Mouse (Mus musculus): ENCODE results near the gene Psmd2. TPM values are rescaled to one million over a fixed set of nuclear protein-coding genes. Genes with fewer than 3 reads are reported as not detected.

Gene Psmd2
- polyA plus RNA-seq, 1 experiment from 2014 or later = 427 TPM

DNA sequence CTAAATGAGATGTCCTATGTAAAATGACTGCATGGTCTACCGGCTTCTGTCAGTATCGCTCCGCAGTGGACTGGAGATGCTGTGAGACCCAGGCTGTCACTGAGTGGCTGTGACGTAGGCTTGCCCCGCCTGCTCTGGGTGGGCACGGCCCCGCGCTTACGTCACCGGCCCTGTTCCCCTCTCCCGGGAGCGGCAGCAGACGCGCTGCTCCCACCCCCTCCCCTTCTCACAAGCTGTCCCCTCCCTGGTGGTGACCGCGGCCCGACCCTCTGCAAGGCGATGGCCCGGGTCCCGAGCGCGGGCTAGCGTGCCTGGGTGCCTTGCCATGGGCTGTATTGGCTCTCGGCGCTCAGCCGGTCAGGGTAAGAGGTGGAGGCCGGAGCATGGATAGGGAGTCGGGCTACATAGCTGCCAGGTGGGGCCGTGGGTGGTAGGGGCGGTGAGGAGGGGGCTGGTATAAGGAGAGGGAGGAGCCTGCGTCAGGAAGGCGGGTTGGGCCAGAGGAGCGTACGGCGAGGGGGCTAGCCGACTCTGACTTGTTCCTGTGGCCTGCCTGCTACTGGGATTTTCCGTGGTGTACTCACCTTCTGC is 41.8 kb downstream of the Psmd2 start, which contains the start of gene Fam131a:
TSS of gene Fam131a (plus strand) at position 131 of the 591 bp plus-strand sequence.
- Histone ChIP-seq H3K4me3 (ENCODE audit: low read depth, low read length) (peak within 1 kb of the TSS; percentile 41), H3K27ac (ENCODE audit: low read depth, low read length) (peak within 1 kb of the TSS; percentile 80), H3K27me3 (ENCODE audit: control insufficient read depth, insufficient read depth, low read length) (no peaks in the 10 kb centered on the region), H3K4me2 (replicated peaks; ENCODE audit: low read depth, low read length) (peak within 1 kb of the TSS; percentile 72), H3K36me3 (ENCODE audit: control insufficient read depth, insufficient read depth, low read length) (peaks cover 9% of the 10 kb centered on the region), H3K9me3 (ENCODE audit: control insufficient read depth, low read length) (no peaks in the 10 kb centered on the region), H3K4me1 (replicated peaks; ENCODE audit: control insufficient read depth, insufficient read depth, low read length) (peaks cover 9% of the 10 kb centered on the region), H3K9ac (ENCODE audit: low read depth, low read length) (peak within 1 kb of the TSS; percentile 52)
- under 1% methylated on average over 33 of the region's 37 CpGs for WGBS
- DNase-seq (ENCODE audit: low spot score) = peak; percentile 95
- ATAC-seq (ENCODE audit: low FRiP score) = peak; percentile 95

DNA sequence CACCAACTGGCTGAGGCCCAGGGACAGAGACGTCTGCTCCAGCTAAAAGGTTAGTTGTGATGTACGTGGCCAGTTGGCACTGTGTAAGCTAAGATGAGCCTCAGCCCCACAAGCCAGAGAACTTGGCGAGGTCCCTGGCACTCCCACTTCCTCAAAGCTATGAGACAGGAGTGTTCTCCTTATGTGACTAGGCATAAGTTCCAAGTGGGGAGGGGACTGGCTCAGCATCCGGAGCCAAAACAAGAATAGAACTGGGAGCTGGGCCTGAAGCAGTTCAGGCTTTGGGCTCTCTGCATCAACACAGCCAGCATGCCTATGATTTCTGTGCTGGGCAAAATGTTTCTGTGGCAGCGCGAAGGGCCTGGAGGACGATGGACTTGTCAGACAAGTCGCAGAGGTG is 43.3 kb downstream of the Psmd2 start:
- Histone ChIP-seq H3K27ac (ENCODE audit: low read depth, low read length) (no peak overlapping the region), H3K9me3 (ENCODE audit: control insufficient read depth, low read length) (no peaks in the 10 kb centered on the region), H3K4me2 (replicated peaks; ENCODE audit: low read depth, low read length) (no peak overlapping the region), H3K4me3 (ENCODE audit: low read depth, low read length) (no peak overlapping the region), H3K4me1 (replicated peaks; ENCODE audit: control insufficient read depth, insufficient read depth, low read length) (peaks cover 9% of the 10 kb centered on the region), H3K9ac (ENCODE audit: low read depth, low read length) (no peak overlapping the region), H3K27me3 (ENCODE audit: control insufficient read depth, insufficient read depth, low read length) (no peaks in the 10 kb centered on the region), H3K36me3 (ENCODE audit: control insufficient read depth, insufficient read depth, low read length) (no peaks in the 10 kb centered on the region)
- DNase-seq (ENCODE audit: low spot score) = no peak
- ATAC-seq (ENCODE audit: low FRiP score) = no peak
- 77% methylated on average over 8 of the region's 8 CpGs for WGBS

DNA sequence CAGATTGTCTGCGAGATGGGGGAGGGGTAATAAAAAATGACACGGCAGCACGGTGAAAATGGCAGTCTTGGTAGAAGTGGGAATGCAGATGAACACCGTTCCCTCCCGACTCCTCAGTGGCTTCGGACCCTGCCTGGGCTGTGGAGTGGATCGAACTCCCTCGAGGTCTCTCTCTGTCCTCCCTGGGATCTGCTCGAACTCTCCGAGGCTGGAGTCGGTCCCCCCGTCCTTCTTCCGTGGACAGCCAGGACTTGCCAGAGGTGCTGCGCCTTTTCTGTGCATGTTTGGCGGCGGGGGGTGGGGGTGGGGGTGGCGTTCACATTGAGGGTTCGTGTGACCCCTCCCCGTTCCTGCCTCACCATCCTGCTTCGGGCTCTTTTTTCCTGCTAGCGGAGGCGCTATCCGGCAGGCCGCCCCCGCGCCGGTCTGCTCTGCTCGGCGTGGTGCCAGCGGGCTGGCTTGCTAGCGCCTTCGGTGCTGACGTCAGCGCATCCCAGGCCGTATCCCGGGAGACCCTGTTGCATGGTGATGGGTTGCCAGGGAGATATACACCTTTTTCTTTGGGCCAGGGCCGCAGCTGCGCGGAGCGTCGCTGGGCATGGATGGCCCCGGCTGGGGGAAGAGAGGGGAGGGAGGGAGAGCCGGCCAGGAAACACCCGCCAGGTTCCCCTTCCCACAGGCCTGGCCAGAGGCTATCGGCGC is 44.3 kb downstream of the Psmd2 start:
- Histone ChIP-seq H3K36me3 (ENCODE audit: control insufficient read depth, insufficient read depth, low read length) (no peaks in the 10 kb centered on the region), H3K4me2 (replicated peaks; ENCODE audit: low read depth, low read length) (peak overlapping the region; percentile 53), H3K27ac (ENCODE audit: low read depth, low read length) (peak overlapping the region; percentile 47), H3K9ac (ENCODE audit: low read depth, low read length) (peak overlapping the region; percentile 48), H3K27me3 (ENCODE audit: control insufficient read depth, insufficient read depth, low read length) (no peaks in the 10 kb centered on the region), H3K9me3 (ENCODE audit: control insufficient read depth, low read length) (no peaks in the 10 kb centered on the region), H3K4me3 (ENCODE audit: low read depth, low read length) (peak overlapping the region; percentile 26), H3K4me1 (replicated peaks; ENCODE audit: control insufficient read depth, insufficient read depth, low read length) (peaks cover 9% of the 10 kb centered on the region)
- ATAC-seq (ENCODE audit: low FRiP score) = peak; percentile 75
- 3% methylated on average over 46 of the region's 46 CpGs for WGBS
- peak; percentile 92 for DNase-seq (ENCODE audit: low spot score)

DNA sequence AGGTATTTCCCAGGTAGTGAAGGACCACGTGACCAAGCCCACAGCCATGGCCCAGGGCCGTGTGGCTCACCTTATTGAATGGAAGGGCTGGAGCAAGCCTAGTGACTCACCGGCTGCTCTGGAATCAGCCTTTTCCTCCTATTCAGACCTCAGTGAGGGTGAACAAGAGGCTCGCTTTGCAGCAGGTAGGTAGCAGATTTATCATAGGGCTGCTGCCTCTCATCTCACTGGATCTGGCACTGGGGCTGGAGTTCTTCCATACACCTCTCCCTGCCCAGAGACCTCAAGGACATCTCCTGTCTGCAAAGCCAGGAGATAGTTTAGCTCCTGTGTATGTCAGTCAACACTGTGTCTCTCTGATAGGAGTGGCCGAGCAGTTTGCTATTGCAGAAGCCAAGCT is 47.8 kb downstream of the Psmd2 start:
- H3K9ac ChIP-seq (ENCODE audit: low read depth, low read length) = no peak overlapping the region
- WGBS = 78% methylated on average over 5 of the region's 5 CpGs
- peaks cover 18% of the 10 kb centered on the region for H3K4me1 ChIP-seq (replicated peaks; ENCODE audit: control insufficient read depth, insufficient read depth, low read length)
- ATAC-seq (ENCODE audit: low FRiP score) (no peak), DNase-seq (ENCODE audit: low spot score) (no peak)
- H3K27me3 ChIP-seq (ENCODE audit: control insufficient read depth, insufficient read depth, low read length) = no peaks in the 10 kb centered on the region
- no peak overlapping the region for H3K27ac ChIP-seq (ENCODE audit: low read depth, low read length)
- H3K36me3 ChIP-seq (ENCODE audit: control insufficient read depth, insufficient read depth, low read length) = no peaks in the 10 kb centered on the region
- no peaks in the 10 kb centered on the region for H3K9me3 ChIP-seq (ENCODE audit: control insufficient read depth, low read length)
- H3K4me3 ChIP-seq (ENCODE audit: low read depth, low read length) = no peak overlapping the region
- H3K4me2 ChIP-seq (replicated peaks; ENCODE audit: low read depth, low read length) = no peak overlapping the region

DNA sequence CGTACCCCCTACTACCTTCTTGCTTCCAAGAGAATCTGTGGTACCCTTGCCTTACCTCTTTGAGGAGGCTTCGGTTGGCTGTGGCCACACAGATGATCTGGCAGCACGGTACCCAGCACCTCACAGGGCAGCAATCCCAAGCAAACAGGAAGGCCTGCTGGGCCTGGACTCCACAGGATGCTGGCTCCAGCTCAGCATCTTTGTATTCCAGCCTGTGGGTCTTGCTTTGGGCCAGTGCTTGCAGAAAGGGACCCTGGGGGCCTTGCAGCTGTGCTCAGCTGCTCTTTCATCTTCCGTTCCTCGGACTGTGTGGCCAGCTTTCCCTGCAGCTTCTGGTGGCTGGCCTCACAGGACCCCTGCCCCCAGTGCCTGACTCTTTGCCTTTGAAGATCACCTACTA is 48.6 kb downstream of the Psmd2 start:
- Histone ChIP-seq H3K9ac (ENCODE audit: low read depth, low read length) (no peak overlapping the region), H3K36me3 (ENCODE audit: control insufficient read depth, insufficient read depth, low read length) (no peaks in the 10 kb centered on the region), H3K27me3 (ENCODE audit: control insufficient read depth, insufficient read depth, low read length) (no peaks in the 10 kb centered on the region), H3K9me3 (ENCODE audit: control insufficient read depth, low read length) (no peaks in the 10 kb centered on the region), H3K4me3 (ENCODE audit: low read depth, low read length) (no peak overlapping the region), H3K4me1 (replicated peaks; ENCODE audit: control insufficient read depth, insufficient read depth, low read length) (peaks cover 18% of the 10 kb centered on the region), H3K4me2 (replicated peaks; ENCODE audit: low read depth, low read length) (no peak overlapping the region), H3K27ac (ENCODE audit: low read depth, low read length) (no peak overlapping the region)
- 32% methylated on average over 5 of the region's 5 CpGs for WGBS
- ATAC-seq (ENCODE audit: low FRiP score) = no peak
- no peak for DNase-seq (ENCODE audit: low spot score)

DNA sequence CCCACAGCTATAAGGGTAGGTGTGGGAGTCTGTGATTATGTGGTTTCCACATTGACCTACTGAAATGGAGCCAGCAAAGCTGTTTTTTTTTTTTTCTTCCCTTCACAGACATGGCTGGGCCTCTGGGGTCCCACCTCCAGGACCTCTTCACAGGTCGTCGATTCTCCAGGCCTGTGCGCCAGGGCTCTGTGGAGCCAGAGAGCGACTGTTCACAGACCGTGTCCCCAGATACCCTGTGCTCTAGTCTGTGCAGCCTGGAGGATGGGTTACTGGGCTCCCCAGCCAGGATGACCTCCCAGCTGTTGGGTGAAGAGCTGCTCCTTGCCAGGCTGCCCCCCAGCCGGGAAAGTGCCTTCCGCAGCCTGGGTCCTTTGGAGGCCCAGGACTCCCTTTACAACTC is 49.9 kb downstream of the Psmd2 start:
- Histone ChIP-seq H3K27me3 (ENCODE audit: control insufficient read depth, insufficient read depth, low read length) (no peaks in the 10 kb centered on the region), H3K4me3 (ENCODE audit: low read depth, low read length) (no peak overlapping the region), H3K9ac (ENCODE audit: low read depth, low read length) (peak overlapping the region; percentile 41; the same call in 1 of the 2 replicates), H3K4me1 (replicated peaks; ENCODE audit: control insufficient read depth, insufficient read depth, low read length) (peaks cover 16% of the 10 kb centered on the region), H3K4me2 (replicated peaks; ENCODE audit: low read depth, low read length) (no peak overlapping the region), H3K9me3 (ENCODE audit: control insufficient read depth, low read length) (no peaks in the 10 kb centered on the region), H3K36me3 (ENCODE audit: control insufficient read depth, insufficient read depth, low read length) (no peaks in the 10 kb centered on the region), H3K27ac (ENCODE audit: low read depth, low read length) (peak overlapping the region; percentile 63)
- 46% methylated on average over 7 of the region's 7 CpGs for WGBS
- no peak for DNase-seq (ENCODE audit: low spot score)
- ATAC-seq (ENCODE audit: low FRiP score) = peak; percentile 15; the same call in 1 of the 2 replicates

DNA sequence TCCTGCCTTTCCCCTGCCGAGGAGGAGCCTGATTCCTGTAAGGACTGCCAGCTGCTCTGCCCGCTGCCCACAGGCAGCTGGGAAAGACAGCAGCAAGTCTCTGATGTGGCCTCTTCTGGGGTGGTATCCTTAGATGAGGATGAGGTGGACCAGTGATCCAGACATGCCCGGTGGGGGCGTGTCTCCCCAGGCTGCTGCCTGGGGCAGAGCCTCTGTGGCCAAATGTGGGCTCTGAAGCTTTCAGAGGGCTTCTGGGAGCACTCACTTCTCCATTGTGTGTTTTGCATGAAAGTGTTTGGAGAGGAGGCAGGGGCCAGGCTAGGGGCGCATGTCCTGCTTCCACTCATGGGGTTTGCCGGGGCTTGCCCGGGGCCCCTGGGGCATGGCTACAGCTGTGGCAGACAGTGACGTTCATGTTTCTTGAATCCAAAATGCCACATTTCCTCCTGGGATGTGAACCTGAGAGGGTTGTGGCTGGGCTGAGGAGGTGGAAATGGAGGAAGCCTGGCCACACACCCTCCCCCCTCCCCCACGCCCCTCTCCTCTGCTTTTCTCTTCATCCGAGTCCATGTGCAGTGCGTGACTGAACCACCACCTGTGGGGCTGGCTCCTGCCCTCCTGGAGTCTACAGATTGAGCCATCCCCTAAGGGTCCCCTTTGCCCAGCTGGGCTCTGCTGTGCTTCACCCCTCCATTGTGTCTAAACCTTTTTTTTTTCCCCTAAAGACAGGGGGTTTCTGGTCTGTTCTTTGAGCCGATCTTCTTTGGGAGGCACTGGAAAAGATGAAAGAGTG is 50.5 kb downstream of the Psmd2 start:
- Histone ChIP-seq H3K36me3 (ENCODE audit: control insufficient read depth, insufficient read depth, low read length) (no peaks in the 10 kb centered on the region), H3K4me2 (replicated peaks; ENCODE audit: low read depth, low read length) (0 out of 2 replicates have a peak overlapping the region, but pooled peaks have one; percentile 3), H3K9ac (ENCODE audit: low read depth, low read length) (peak overlapping the region; percentile 41; the same call in 1 of the 2 replicates), H3K4me1 (replicated peaks; ENCODE audit: control insufficient read depth, insufficient read depth, low read length) (peaks cover 14% of the 10 kb centered on the region), H3K27me3 (ENCODE audit: control insufficient read depth, insufficient read depth, low read length) (no peaks in the 10 kb centered on the region), H3K9me3 (ENCODE audit: control insufficient read depth, low read length) (no peaks in the 10 kb centered on the region), H3K4me3 (ENCODE audit: low read depth, low read length) (no peak overlapping the region), H3K27ac (ENCODE audit: low read depth, low read length) (peak overlapping the region; percentile 63)
- DNase-seq (ENCODE audit: low spot score) (peak; percentile 40), ATAC-seq (ENCODE audit: low FRiP score) (peak; percentile 65)
- 15% methylated on average over 12 of the region's 12 CpGs for WGBS

DNA sequence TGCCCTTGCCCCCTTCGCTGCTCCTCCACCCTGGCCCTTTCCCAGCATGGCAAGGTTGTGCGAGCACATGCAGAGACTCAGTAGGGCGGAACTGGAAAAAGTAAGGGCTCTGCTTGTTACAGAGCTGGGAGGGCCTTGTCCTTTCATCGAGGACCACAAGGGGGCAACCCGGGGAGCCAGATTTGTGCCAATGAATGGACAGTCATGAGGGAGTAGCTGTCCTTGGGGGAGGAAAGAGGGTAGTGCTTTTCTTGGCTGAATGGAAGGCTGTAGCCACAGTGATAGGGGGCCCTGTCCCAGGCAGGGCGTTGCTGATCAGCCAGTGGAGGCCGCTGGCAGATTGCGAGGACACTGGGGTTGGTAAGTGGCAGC is 51.1 kb downstream of the Psmd2 start:
- no peak overlapping the region for H3K9ac ChIP-seq (ENCODE audit: low read depth, low read length)
- no peak overlapping the region for H3K4me2 ChIP-seq (replicated peaks; ENCODE audit: low read depth, low read length)
- H3K9me3 ChIP-seq (ENCODE audit: control insufficient read depth, low read length) = no peaks in the 10 kb centered on the region
- DNase-seq (ENCODE audit: low spot score) = peak; percentile 83
- peak overlapping the region; percentile 63 for H3K27ac ChIP-seq (ENCODE audit: low read depth, low read length)
- H3K36me3 ChIP-seq (ENCODE audit: control insufficient read depth, insufficient read depth, low read length) = no peaks in the 10 kb centered on the region
- H3K4me1 ChIP-seq (replicated peaks; ENCODE audit: control insufficient read depth, insufficient read depth, low read length) = peaks cover 14% of the 10 kb centered on the region
- H3K4me3 ChIP-seq (ENCODE audit: low read depth, low read length) = no peak overlapping the region
- WGBS = 11% methylated on average over 8 of the region's 8 CpGs
- peak; percentile 74 for ATAC-seq (ENCODE audit: low FRiP score)
- H3K27me3 ChIP-seq (ENCODE audit: control insufficient read depth, insufficient read depth, low read length) = no peaks in the 10 kb centered on the region

All from hindbrain, embryonic 11.5 days (tissue).